Mouse (Mus musculus) hindbrain, postnatal 0 days (tissue): ENCODE measurements at regions not wholly inside any gene's neighbourhood (a gene's known extent, or its start where the extent isn't known, plus 50 kb on each side); places are given as distances from the start of the nearest gene placed in this dataset.

Experiments used
- ATAC-seq: fragments of 200-750 bp; cut with Nextera tagmentation; 2 replicates; pipeline ENCODE4 v1.8.0; 2017; ENCODE audit warnings: mild to moderate bottlenecking, moderate TSS enrichment, moderate library complexity
- DNase-seq: peaks from one replicate; pipeline ENCODE4 v3.0.0-alpha.2; 2015; ENCODE audit warnings: low spot score
- H3K27ac ChIP-seq: fragments of 300-500 bp; sonication (generic); 2 replicates; pipeline ENCODE4 v1.5.1; 2014; ENCODE audit warnings: mild to moderate bottlenecking
- H3K27me3 ChIP-seq: fragments of 300-500 bp; sonication (generic); 2 replicates; pipeline ENCODE4 v1.6.1; 2014; ENCODE audit warnings: low read length, mixed read lengths; ENCODE audit not compliant: insufficient read depth
- H3K36me3 ChIP-seq: fragments of 300-500 bp; sonication (generic); 2 replicates; pipeline ENCODE4 v1.6.1; 2014; ENCODE audit warnings: low read length, mixed read lengths; ENCODE audit not compliant: insufficient read depth
- H3K4me1 ChIP-seq: fragments of 300-500 bp; sonication (generic); 2 replicates; pipeline ENCODE4 v1.6.1; 2014; ENCODE audit warnings: antibody characterized with exemption, low read length, mixed read lengths; ENCODE audit not compliant: insufficient read depth
- H3K4me2 ChIP-seq: fragments of 300-500 bp; sonication (generic); 2 replicates; pipeline ENCODE4 v1.6.1; 2014; ENCODE audit warnings: low read depth, mild to moderate bottlenecking, low read length, moderate library complexity, mixed read lengths
- H3K4me3 ChIP-seq: fragments of 300-500 bp; sonication (generic); 2 replicates; pipeline ENCODE4 v1.5.1; 2014; ENCODE audit warnings: low read length
- H3K9ac ChIP-seq: fragments of 300-500 bp; sonication (generic); replicated peaks from 2 replicates; pipeline ENCODE4 v1.6.1; 2014; ENCODE audit warnings: mild to moderate bottlenecking, low read length, moderate library complexity, mixed read lengths
- H3K9me3 ChIP-seq: fragments of 300-500 bp; sonication (generic); 2 replicates; pipeline ENCODE4 v1.6.1; 2016; ENCODE audit warnings: low read length, mixed read lengths
- CTCF ChIP-seq: IDR thresholded peaks from 2 replicates; pipeline ENCODE4 v1.5.1; 2016; ENCODE audit warnings: antibody characterized with exemption, control low read depth, low read depth
- WGBS: fragments of 180-500 bp; shearing (Covaris S2); extraction: QIAGEN DNeasy Blood & Tissue Kit; methylation state at CpG from one replicate; pipeline ENCODE4 v1.1.7; 2014; 5-methylcytosine and 5-hydroxymethylcytosine counted together

DNA sequence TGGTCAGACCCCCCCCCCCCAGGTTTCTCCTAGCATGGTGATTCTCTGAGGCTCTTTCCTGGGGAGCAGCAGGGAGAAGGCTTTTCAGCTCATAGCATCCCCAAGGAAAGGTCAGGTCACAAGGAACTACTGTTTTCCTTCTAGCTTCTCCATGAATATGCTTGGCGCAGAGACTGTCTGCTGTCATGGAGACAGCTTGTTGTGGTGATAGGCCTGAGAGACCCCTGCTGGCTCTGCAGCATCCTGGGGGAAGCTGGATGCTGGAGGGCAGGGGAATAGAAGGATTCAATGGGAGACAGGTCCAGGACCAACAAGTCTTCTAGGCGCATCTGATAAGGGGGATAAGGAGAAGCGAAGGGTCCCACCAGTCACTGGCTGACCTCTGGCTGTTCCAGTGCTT lies 178.1 kb downstream of the Utp6 start:
- no peaks in the 10 kb centered on the region for H3K36me3 ChIP-seq
- no peak; the same call in 1 of the 2 replicates for TF ChIP-seq CTCF
- no peak overlapping the region for H3K4me2 ChIP-seq
- no peaks in the 10 kb centered on the region for H3K27me3 ChIP-seq
- ATAC-seq: no peak
- peak; percentile 44 for DNase-seq
- H3K27ac ChIP-seq: no peak overlapping the region
- H3K4me3 ChIP-seq: no peak overlapping the region
- H3K9ac ChIP-seq: no peak overlapping the region
- H3K9me3 ChIP-seq: no peaks in the 10 kb centered on the region
- peaks cover 6% of the 10 kb centered on the region for H3K4me1 ChIP-seq
- 63% methylated on average over 3 of the region's 3 CpGs for WGBS

DNA sequence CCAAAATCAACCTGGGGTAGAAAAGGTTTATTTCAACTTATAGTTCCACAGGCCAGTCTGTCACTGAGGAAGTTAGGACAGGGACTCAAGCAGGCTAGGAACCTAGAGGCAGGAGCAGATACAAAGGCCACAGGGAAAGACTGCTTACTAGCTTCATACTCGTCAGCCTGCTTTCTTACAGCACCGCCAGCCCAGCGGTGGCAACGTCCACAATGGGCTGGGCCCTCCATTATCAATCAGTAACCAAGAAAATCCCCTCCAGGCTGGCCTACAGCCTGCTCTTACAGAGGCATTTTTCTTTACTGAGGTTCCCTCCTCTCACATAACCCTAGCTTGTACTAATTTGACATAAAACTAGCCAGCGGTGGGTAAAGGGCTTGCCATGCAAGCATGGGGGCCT lies 180.2 kb downstream of the Utp6 start:
- no peak for ATAC-seq
- peaks cover 6% of the 10 kb centered on the region for H3K4me1 ChIP-seq

DNA sequence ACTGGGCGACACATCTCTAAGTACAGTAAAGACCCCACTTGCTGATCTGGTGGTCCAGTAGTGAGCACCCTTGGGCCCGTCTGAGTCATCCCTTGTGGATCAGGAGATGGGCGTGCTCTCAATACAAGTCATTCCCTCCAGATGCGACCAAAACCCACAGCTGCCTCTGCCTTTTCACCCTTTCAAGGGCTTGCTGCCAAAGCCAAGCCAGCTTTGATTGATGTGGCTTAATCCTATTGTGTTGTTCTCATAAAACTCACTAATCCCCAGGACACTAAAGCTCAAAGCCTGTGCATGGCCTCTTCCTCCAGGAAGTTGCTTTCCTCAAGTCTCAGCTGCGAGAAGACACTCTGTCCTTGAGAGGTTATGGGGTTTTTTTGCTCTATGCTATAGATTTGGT lies 182.4 kb downstream of the Utp6 start:
- Histone ChIP-seq H3K9me3 (no peaks in the 10 kb centered on the region), H3K36me3 (no peaks in the 10 kb centered on the region), H3K9ac (no peak overlapping the region), H3K4me1 (peaks cover 6% of the 10 kb centered on the region), H3K4me3 (no peak overlapping the region), H3K27me3 (no peaks in the 10 kb centered on the region), H3K27ac (no peak overlapping the region), H3K4me2 (no peak overlapping the region)
- DNase-seq: no peak
- no peak for TF ChIP-seq CTCF
- ATAC-seq: no peak
- 35% methylated on average over 5 of the region's 5 CpGs for WGBS

More for the DNA sequence above, 180.2 kb downstream of the Utp6 start:
- DNase-seq: no peak
- Histone ChIP-seq H3K27me3 (no peaks in the 10 kb centered on the region), H3K27ac (no peak overlapping the region), H3K9me3 (no peaks in the 10 kb centered on the region), H3K4me3 (no peak overlapping the region), H3K4me2 (no peak overlapping the region), H3K36me3 (no peaks in the 10 kb centered on the region), H3K9ac (no peak overlapping the region)
- no peak for TF ChIP-seq CTCF
- WGBS: 63% methylated on average over 5 of the region's 5 CpGs

DNA sequence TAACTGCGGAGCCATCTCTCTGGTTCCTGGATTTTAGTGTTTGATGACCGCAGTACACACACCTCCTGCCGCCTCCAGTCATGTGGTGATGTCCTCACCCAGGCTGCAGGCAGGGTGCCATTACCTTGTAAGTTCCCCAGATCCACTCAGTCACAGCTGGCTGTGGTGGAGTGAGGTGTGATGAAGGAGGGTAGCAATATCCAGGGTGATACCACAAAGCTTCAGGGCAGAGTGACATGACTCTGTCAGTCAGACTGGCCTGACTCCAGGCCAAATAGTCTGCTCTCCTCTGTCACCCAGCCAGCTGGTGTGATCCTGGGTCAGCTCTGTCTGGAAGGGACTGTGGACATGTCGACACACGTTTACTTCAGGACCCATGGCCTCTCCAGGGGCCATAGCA lies 183.7 kb downstream of the Utp6 start:
- DNase-seq (no peak), ATAC-seq (no peak)
- Histone ChIP-seq H3K4me2 (no peak overlapping the region), H3K9ac (no peak overlapping the region), H3K27ac (no peak overlapping the region), H3K4me1 (peaks cover under 1% of the 10 kb centered on the region; the same call in 1 of the 2 replicates), H3K4me3 (no peak overlapping the region), H3K9me3 (no peaks in the 10 kb centered on the region), H3K27me3 (no peaks in the 10 kb centered on the region), H3K36me3 (no peaks in the 10 kb centered on the region)
- WGBS: 72% methylated on average over 5 of the region's 5 CpGs
- no peak for TF ChIP-seq CTCF

DNA sequence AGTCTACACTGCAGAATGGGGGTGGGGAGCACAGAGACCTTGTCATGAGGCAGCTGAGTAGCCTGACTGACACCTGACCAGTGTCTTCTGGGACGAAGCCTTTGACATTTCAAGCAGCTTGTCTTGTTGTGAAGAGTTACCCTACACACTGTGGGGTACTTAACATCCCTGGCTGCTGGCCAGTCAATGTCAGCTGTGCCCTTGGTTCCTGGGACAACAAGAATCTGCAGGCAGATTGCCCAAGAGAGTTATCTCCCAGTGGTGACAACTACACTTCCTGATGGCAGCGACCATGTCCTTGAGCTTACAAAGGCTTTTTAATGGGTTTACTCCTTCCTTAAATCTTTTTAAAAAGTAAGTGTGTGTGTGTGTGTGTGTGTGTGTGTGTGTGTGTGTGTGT lies 184.2 kb downstream of the Utp6 start:
- no peak overlapping the region for H3K4me2 ChIP-seq
- no peaks in the 10 kb centered on the region for H3K27me3 ChIP-seq
- DNase-seq: peak; percentile 67
- H3K4me3 ChIP-seq: no peak overlapping the region
- no peaks in the 10 kb centered on the region for H3K36me3 ChIP-seq
- TF ChIP-seq CTCF: no peak
- H3K27ac ChIP-seq: no peak overlapping the region
- no peak overlapping the region for H3K9ac ChIP-seq
- H3K9me3 ChIP-seq: no peaks in the 10 kb centered on the region
- 33% methylated on average over 2 of the region's 2 CpGs for WGBS
- ATAC-seq: no peak
- H3K4me1 ChIP-seq: no peaks in the 10 kb centered on the region; the same call in 1 of the 2 replicates

DNA sequence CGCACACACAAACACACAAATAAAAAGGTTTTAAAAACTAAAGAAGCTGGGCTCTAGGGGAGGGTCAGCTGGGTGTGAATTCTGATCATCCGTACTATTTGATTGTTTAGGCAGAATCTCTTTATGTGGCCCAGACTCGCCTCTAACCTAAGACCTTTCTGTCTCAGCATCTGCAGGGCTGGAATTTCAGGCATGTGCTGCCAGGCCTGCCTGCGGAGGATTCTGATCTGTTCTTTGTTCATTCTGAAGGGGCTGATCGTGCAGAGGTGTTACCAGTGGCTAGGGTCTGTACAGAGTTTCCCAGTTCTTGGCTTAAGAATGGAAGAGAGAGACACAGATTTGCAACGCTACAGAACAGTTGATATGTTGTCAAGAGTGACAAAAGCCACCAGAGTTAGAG lies 185.6 kb downstream of the Rab11fip4 start:
- no peak for DNase-seq
- 46% methylated on average over 6 of the region's 6 CpGs for WGBS
- Histone ChIP-seq H3K4me1 (no peaks in the 10 kb centered on the region; the same call in 1 of the 2 replicates), H3K9ac (no peak overlapping the region), H3K4me3 (no peak overlapping the region), H3K9me3 (no peaks in the 10 kb centered on the region), H3K4me2 (no peak overlapping the region), H3K27ac (no peak overlapping the region), H3K36me3 (no peaks in the 10 kb centered on the region), H3K27me3 (no peaks in the 10 kb centered on the region)
- no peak for TF ChIP-seq CTCF
- ATAC-seq: no peak

DNA sequence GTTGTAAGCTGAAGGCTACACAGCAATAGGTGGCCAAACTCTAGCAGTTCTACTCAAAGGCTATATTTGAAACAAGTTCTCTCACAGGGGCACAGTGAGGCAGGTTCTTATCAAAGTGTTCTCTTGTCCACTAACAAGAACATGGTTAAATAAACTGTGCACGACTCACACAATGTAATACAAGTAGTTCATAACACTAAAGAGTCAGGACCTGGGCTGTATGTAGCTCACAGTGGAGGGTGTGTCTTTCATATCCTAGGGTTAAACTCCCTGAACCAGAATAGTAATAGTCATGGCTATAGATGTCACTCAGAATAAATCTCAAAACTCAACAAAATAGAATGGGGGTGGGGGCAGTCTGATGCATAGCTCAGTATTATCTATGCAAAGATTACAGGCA lies 182.7 kb downstream of the Rab11fip4 start:
- no peak for DNase-seq
- no peak overlapping the region for H3K4me2 ChIP-seq
- H3K4me1 ChIP-seq: no peaks in the 10 kb centered on the region; the same call in 1 of the 2 replicates
- no peak for ATAC-seq
- H3K9ac ChIP-seq: no peak overlapping the region
- H3K27ac ChIP-seq: no peak overlapping the region
- H3K4me3 ChIP-seq: no peak overlapping the region
- TF ChIP-seq CTCF: no peak
- no peaks in the 10 kb centered on the region for H3K36me3 ChIP-seq
- WGBS: 80% methylated on average over 1 of the region's 1 CpGs
- H3K9me3 ChIP-seq: no peaks in the 10 kb centered on the region
- H3K27me3 ChIP-seq: no peaks in the 10 kb centered on the region
